Mouse (Mus musculus): ENCODE results near the gene Ppp1r18. TPM values are rescaled to one million over a fixed set of nuclear protein-coding genes. Genes with fewer than 3 reads are reported as not detected.

Ppp1r18 gene
- 47.5 and 56.9 TPM in 2 replicates for polyA plus RNA-seq (2012; rRNA removed)

DNA sequence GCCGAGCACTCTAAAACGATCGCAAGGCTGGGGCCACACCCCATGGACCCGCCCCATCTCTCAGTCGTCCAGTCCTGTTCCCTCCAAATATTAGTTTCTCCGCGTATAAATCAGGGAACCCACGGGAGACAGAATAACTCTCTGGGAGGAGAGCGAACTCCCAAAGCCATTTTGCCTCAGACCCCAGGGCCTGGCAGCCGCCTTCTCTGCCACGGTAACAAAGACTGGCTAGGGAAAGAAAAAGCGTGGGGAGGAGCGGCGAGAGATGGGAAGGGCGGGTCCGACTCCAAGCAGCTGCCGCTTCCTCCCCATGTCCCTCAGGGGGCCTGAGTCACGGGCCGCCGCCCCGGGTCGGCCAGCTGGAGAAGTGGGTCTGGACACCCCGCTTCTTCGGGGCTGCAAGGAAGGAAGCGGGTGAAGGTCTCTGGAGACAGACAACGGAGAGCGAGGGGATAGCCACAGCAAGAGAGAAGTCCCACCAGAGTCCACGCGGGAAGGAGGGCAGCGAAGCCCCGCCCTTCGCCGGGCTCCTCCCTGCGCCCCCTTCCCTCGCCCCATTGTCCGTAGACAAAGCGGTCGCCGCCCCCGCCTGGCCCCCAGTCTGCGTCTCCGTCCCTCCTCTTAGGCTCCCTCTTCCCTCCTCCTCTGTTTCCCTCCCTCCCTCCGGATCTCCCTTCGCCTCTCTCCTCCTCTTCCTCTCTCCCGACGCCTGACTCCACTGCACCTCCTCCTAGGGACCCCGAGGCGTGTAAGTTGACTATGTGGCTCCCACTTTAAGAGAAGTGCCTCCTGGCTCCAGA, at the start of gene Ppp1r18:
TSS of gene Ppp1r18 (plus strand) at position 113 of the 800 bp plus-strand sequence.

DNA sequence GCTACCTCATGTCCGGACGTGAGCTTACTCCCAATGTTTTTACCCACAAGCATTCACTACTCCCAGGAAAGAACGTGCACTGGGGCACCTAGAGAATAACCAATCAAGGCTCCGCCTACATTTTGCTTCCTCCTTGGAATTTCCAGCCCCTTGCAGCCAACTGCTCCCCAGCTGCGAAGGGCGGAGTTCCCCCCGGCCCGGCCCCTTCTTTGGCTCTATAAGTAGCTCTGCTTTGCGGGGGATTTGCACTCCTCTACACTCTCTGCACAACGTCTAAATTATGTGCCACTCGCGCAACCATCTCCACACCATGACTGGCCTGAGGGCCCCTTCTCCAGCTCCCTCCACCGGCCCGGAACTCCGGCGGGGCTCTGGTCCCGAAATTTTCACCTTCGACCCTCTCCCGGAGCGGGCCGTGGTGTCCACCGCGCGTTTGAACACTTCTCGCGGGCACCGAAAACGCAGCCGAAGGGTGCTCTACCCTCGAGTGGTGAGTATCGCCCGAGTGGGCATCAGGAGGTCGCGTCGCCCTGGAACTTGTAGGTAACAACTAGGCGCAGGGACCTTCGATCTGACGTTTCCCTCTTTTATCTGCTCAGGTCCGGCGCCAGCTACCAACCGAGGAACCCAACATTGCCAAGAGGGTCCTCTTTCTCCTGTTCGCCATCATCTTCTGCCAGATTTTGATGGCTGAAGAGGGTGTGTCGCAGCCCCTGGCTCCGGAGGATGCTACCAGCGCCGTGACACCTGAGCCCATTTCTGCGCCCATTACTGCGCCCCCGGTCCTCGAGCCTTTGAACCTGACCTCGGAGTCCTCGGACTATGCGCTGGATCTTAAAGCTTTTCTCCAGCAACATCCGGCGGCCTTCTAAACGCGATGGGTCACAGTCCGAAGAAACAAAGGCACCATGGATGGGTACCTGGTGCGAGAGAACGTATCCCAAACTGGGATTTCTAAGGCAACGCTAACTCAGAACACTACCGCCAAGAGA, 43.7 kb upstream of the Ppp1r18 start, which contains the start of gene Ier3:
TSS of gene Ier3 (plus strand) at position 246 of the 992 bp plus-strand sequence.

DNA sequence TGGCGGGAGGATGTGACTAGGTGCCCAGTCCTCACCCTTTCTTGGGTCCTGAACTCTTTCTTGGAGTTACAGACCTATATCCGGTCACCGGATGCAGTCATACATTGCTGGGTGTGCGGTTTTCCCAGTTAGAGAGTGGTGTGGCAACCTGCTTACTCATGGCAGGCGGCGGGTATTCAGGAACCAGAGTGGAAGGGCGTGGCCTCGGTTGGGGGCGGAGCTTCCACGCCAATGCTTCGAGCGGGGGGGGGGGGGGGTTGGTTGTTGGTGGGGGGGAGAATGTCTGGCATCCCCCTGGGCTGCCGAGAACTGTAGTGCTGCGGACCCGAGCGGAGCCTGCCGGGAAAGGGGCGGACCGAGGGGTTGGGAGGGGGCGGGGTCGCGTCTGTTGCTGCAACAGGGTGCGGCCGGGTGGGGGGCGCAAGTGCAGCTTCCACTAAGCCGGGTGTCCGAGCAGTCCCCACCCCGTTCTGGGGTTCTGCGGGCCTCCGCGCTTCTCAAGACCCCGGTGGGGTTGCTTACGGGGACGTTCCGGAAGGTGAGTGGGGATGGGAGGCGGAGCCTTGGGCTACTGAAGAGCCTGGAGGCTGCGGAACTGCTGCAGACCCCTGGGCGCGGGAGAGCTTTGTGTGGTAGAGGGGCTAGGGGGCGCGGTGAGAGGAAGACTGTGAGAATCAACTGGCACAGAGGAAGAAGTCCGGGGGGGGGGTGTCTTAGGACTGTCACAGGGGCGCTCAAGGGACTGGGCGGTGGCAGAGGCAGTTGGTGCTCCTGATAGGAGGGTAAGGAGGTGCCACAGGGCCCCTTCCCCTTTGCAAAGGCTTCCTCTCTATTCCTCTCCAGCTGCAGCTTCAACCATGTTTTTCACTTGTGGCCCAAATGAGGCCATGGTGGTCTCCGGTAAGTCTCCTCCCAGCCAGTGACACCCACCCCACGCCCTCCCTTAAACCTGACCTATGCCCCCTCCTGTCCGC, 42.1 kb upstream of the Ppp1r18 start, which contains the start of gene Flot1:
TSS of gene Flot1 (plus strand) at position 267 of the 974 bp plus-strand sequence.

DNA sequence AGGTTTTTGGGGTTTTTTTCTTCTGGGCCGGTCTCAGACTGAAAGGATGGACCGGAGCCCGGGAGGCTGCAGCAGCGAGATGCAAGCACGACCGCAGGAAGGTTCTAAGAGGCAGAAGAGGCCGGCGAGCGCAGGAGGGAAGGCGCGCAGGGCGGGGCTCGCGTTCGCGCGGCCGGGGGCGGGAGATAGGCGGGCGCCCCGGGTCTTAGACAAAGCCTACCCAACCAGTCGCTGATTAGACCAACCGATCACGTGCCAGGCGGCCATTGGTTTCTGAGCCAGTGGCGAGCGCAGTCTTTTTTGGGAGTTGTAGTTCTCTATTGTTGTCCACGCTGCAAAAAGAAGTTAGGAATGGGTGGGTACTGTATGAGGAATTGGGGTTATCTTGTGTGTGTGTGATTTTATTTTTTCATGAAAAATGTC, 27.3 kb upstream of the Ppp1r18 start, which contains the start of gene Tubb5:
TSS of gene Tubb5 (minus strand) at position 185 of the 423 bp plus-strand sequence.

DNA sequence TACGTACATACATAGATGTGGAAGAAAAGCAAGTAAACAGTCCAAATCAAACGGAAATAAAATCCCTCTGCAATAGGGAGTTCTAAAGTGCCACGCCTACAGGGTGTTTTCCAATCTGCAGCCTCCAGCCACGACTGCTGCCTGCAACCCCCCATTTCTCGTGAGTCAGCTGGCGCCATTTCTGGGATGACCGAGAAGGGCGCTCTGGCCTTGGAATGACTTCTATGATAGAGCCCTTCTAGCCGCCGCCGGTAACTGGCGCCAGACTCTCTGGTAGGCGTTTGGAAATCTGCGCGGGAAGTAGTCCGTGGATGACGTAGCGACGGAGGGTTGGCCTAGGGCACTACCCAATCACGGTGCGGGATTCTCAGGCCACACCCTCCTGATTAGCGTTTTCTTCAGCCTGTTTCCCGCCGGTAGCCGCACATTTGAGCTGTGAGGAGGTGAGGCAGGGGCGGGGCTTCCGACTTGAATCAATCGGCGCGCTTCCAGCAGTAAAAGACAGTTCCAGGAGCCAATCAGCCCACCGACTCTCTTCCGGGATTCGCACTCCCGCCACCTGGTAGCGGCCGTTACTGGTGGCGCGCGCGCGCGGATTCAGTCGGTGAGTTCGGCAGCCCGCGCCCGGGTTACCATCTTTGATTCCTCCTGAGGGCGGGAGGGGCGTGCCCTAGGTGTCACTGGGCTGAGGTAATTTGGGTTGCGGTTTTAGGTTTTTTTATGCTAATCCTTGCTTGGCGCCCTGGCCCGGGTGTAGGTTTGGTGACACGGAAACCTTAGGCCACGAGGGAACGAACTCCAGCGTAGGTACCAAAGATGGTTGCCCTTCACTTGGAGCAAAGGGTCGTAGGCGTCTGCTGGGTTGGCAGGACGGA, 24.1 kb upstream of the Ppp1r18 start, which contains the start of gene Mdc1:
TSS of gene Mdc1 (plus strand) at position 440 of the 875 bp plus-strand sequence.

DNA sequence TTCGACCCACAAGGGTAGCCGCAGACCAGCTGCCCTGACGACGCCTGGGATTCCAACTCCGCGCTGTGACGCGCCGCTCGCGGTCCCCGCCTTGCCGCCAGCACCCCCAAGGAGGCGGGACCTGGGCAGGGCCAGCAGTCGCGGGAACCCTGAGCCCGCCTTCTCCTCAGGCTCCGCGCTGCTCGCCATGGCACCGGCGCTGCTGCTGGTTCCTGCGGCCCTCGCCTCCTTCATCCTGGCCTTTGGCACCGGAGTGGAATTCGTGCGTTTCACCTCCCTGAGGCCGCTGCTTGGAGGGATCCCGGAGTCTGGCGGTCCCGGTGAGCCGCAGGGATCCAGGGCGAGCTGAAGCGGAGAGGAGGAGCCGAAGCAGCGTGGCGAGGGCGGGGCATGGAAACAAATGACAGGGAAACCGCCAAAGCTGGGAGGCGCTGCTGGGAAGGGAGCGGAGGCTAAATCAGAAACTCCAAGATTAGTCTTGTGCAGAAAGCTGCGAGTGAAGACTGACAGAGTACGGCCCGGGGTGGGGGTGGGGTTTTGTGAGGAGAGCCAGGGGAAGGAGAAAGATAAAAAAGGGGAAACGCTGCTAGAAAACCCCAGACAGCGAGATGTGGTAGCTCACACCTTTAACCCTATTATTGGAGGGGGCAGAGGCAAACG, 4.1 kb upstream of the Ppp1r18 start, which contains the start of gene Nrm:
TSS of gene Nrm (plus strand) at position 121 of the 660 bp plus-strand sequence.

DNA sequence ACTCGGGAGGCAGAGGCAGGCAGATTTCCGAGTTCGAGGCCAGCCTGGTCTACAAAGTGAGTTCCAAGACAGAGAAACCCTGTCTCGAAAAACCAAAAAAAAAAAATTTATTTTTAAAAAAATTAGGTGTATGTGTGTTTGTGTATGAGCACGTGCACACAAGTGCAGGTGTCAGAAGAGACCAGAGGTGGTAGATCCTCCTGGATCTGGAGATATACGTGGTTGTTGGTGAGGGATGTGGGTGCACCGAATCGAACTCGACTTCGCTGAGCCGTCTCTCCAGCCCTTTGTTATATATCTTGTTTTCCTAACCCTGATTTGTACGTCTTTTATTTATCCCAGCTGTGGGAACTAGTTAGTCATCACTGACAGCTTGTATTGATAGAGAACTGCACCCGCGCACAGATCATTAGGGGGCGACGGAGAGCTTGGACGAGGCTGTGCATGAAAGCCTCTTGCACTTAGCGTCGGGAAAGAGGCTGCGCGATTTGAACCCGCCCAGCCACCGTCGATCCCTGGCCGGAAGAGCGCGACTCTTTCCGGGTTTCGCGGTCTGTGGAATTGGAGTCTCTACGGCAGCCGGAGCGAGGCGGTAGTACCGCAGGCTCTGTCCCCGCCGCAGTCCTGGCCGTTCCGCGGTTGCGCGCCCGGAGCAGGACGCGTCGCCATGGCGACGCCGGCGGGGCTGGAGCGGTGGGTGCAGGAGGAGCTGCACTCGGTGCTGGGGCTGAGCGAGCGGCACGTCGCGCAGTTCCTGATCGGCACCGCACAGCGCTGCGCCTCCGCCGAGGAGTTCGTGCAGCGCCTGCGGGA, 14.1 kb downstream of the Ppp1r18 start, which contains the start of gene Dhx16:
TSS of gene Dhx16 (plus strand) at position 575 of the 813 bp plus-strand sequence.

DNA sequence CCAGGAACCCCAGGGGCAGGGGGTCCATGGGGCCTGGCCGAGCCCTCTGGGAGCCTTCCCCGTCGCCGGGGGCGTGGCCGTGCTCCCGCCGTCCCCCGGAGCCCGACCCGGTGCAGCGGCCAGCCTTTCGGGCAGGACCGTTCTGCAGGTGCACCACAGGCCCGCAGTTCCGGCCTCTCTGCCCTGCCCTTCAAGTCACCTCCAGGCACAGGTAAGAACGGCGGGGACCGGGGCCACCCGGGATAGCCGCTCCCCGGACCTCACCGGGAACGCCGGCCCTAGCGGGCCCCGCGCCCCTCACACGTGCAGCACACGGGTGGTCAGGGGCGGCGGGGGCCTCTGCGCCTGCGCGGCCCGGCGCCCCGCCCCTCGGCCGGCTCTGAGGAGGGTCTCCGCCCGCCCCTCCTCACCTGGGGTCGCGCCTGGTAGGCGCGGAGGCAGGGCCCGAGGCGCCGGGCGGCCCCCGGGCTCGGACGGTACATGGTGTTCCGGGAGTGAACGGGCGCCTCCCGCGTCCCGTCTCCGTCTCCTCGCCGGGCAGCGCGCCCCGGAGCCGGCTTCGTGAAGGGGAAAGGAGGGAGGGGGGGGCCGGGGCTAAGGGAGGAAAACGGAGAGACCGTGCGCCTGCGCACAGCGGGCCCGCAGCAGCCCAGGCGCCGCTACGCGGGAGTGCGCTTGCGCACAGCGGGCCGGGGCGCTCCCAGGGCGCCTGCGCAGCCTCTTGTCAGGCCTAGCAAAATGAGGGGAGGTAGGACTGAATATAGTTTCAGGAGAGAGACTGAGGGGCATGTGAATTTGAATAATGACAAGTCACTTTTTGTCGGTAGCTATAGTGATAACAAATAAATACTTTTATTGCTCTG, 31.6 kb downstream of the Ppp1r18 start, which contains the start of gene 2310061I04Rik:
TSS of gene 2310061I04Rik (minus strand) at position 651 of the 863 bp plus-strand sequence.

DNA sequence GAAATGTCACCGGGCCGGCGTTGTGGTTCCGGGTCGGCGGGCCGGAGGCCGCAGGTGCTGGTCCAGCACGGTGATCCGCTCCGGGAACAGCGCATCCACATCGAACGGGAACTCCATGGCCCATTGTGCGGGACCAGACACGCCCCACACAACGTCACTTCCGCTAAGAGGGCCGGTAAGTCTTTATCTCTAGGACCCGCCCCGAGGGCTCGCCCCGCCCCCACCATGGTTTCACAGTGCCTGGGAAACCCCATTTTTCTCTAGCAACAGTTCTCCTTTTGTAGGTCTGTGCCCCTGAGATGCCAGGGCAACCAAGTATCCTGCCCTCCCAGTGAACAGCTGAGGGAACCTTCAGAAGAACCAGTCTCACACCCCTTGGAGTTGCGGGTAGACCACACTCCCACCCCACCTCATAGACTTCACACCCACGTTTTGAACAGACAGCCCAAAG, 44.6 kb downstream of the Ppp1r18 start, which contains the start of gene Atat1:
TSS of gene Atat1 (minus strand) at position 157 of the 451 bp plus-strand sequence.

DNA sequence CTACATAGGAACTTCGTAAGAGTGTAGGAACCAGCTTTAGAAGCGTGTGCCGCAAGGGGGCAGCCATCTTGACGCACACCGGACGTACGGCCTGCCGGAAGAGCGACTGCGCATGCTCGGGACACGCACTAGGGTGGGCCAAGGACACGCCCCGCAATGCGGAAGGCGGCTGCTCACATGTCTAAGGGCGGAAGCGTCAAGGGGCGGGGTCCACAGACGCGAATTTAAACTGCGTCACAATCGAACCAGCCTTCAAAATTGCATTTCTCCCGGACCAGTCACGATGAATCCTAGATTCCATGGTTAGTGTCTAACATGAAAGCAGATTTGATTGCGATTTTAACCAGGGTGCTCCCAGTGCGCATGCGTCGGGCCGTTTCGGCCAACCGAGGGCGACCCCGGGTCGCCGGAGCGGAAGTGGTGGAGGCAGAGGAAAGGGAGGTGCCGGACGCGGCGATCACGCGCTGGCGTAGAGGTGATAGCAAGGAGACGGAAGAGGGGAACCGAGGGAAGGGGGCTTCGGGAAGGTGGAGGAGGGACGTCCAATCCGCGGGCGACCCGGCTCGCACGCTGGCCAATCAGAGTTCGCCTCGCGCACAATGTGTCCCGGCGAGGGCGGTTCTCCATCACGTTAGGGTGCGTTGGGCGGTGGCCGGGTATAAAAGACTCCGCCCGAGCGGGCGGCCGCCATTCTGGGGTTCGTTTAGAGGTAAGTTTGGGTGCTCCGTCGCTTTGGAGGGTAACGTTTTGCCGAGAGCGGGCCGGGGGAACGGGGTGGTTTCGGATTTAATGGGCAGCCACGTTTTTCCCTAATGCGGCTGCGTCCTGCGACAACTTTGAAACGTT, 51.1 kb downstream of the Ppp1r18 start, which contains the start of the genes Mrps18b and Ppp1r10:
TSS of gene Mrps18b (minus strand) at position 93 of the 846 bp plus-strand sequence.
TSS of gene Ppp1r10 (plus strand) at position 138 of the 846 bp plus-strand sequence.

Other genes with a start within 250 kb of the Ppp1r18 start
- not detected in 2 replicates for gene Gm9573, start 239.0 kb upstream of the Ppp1r18 start, polyA plus RNA-seq (2012; rRNA removed)
- 0.08 and 0.16 TPM in 2 replicates for gene Mucl3, start 221.9 kb upstream of the Ppp1r18 start, polyA plus RNA-seq (2012; rRNA removed)
- gene Vars2, start 198.0 kb upstream of the Ppp1r18 start, polyA plus RNA-seq (2012; rRNA removed), result 31.5 and 40.9 TPM in 2 replicates
- 40.9 and 46.6 TPM in 2 replicates for gene Gtf2h4, start 191.9 kb upstream of the Ppp1r18 start, polyA plus RNA-seq (2012; rRNA removed)
- gene Ddr1, start 161.0 kb upstream of the Ppp1r18 start, polyA plus RNA-seq (2012; rRNA removed), result 85.4 and 116 TPM in 2 replicates
- 2.3 and 3.8 TPM in 2 replicates for gene Ier3, start 43.9 kb upstream of the Ppp1r18 start, polyA plus RNA-seq (2012; rRNA removed)
- gene Flot1, start 42.4 kb upstream of the Ppp1r18 start, polyA plus RNA-seq (2012; rRNA removed), result 53.2 and 54.8 TPM in 2 replicates
- 1,643 and 2,189 TPM in 2 replicates for gene Tubb5, start 27.3 kb upstream of the Ppp1r18 start, polyA plus RNA-seq (2012; rRNA removed)
- 37.8 and 41.2 TPM in 2 replicates for gene Mdc1, start 24.1 kb upstream of the Ppp1r18 start, polyA plus RNA-seq (2012; rRNA removed)
- 61.1 and 62.0 TPM in 2 replicates for gene Nrm, start 4.3 kb upstream of the Ppp1r18 start, polyA plus RNA-seq (2012; rRNA removed)
- gene Dhx16, start 14.2 kb downstream of the Ppp1r18 start, polyA plus RNA-seq (2012; rRNA removed), result 72.6 and 76.7 TPM in 2 replicates
- gene 2310061I04Rik, start 31.8 kb downstream of the Ppp1r18 start, polyA plus RNA-seq (2012; rRNA removed), result 40.5 and 45.6 TPM in 2 replicates
- 136 and 230 TPM in 2 replicates for gene Atat1, start 44.5 kb downstream of the Ppp1r18 start, polyA plus RNA-seq (2012; rRNA removed)
- gene Mrps18b, start 50.8 kb downstream of the Ppp1r18 start, polyA plus RNA-seq (2012; rRNA removed), result 46.6 and 55.3 TPM in 2 replicates
- 46.3 and 48.5 TPM in 2 replicates for gene Ppp1r10, start 50.8 kb downstream of the Ppp1r18 start, polyA plus RNA-seq (2012; rRNA removed)
- gene Abcf1, start 104.2 kb downstream of the Ppp1r18 start, polyA plus RNA-seq (2012; rRNA removed), result 95.0 and 180 TPM in 2 replicates
- gene Gnl1, start 114.3 kb downstream of the Ppp1r18 start, polyA plus RNA-seq (2012; rRNA removed), result 35.1 and 60.9 TPM in 2 replicates
- 43.4 and 44.2 TPM in 2 replicates for gene Prr3, start 114.6 kb downstream of the Ppp1r18 start, polyA plus RNA-seq (2012; rRNA removed)
- gene H2-T24, start 155.0 kb downstream of the Ppp1r18 start, polyA plus RNA-seq (2012; rRNA removed), result 0.96 and 0.99 TPM in 2 replicates
- 4.6 and 5.0 TPM in 2 replicates for gene H2-T23, start 167.3 kb downstream of the Ppp1r18 start, polyA plus RNA-seq (2012; rRNA removed)
- 10.6 and 12.9 TPM in 2 replicates for gene H2-T22, start 177.2 kb downstream of the Ppp1r18 start, polyA plus RNA-seq (2012; rRNA removed)
- not detected in 2 replicates for gene Gm6034, start 177.4 kb downstream of the Ppp1r18 start, polyA plus RNA-seq (2012; rRNA removed)
- not detected in 2 replicates for gene Gm11127, start 192.8 kb downstream of the Ppp1r18 start, polyA plus RNA-seq (2012; rRNA removed)

Data from central nervous system, embryonic 11.5 days (tissue).